Mouse (Mus musculus) liver, adult 2 months (tissue): ENCODE results near the gene Ccpg1os. TPM values are rescaled to one million over a fixed set of nuclear protein-coding genes. Genes with fewer than 3 reads are reported as not detected.

Experiments used
- DNase-seq: peaks from one replicate; pipeline ENCODE4 v3.0.0-alpha.2; 2011; ENCODE audit warnings: low read depth, low spot score; ENCODE audit errors: extremely low read depth
- H3K27ac ChIP-seq: fragments of 200-500 bp; replicated peaks from 2 replicates; pipeline ENCODE4 v1.5.1; 2012; ENCODE audit warnings: low read depth, mild to moderate bottlenecking, control low read depth, inconsistent platforms, low read length; ENCODE audit not compliant: insufficient read depth
- H3K27me3 ChIP-seq: fragments of 200-500 bp; 2 replicates; pipeline ENCODE4 v1.6.1; 2012; ENCODE audit warnings: mild to moderate bottlenecking, moderate library complexity, low read length, inconsistent platforms; ENCODE audit not compliant: control insufficient read depth, insufficient read depth
- H3K36me3 ChIP-seq: fragments of 200-500 bp; 2 replicates; pipeline ENCODE4 v1.6.1; 2012; ENCODE audit warnings: low read length, inconsistent platforms; ENCODE audit not compliant: control insufficient read depth, insufficient read depth
- H3K4me1 ChIP-seq: fragments of 200-500 bp; 2 replicates; pipeline ENCODE4 v1.6.1; 2011; ENCODE audit warnings: low read length; ENCODE audit not compliant: control insufficient read depth, insufficient read depth
- H3K4me3 ChIP-seq: fragments of 200-500 bp; 2 replicates; pipeline ENCODE4 v1.5.1; 2011; ENCODE audit warnings: low read depth, mild to moderate bottlenecking, control low read depth, low read length, moderate library complexity; ENCODE audit not compliant: insufficient read depth
- H3K79me2 ChIP-seq: fragments of 200-500 bp; 2 replicates; pipeline ENCODE4 v1.6.1; 2012; ENCODE audit warnings: inconsistent platforms, mild to moderate bottlenecking, low read length, moderate library complexity; ENCODE audit not compliant: control insufficient read depth, insufficient read depth
- H3K9ac ChIP-seq: fragments of 200-500 bp; 2 replicates; pipeline ENCODE4 v1.6.1; 2012; ENCODE audit warnings: low read depth, mild to moderate bottlenecking, control low read depth, inconsistent platforms, low read length
- CTCF ChIP-seq: fragments of 200-500 bp; IDR thresholded peaks from 2 replicates; pipeline ENCODE4 v1.5.1; 2011; ENCODE audit warnings: low read depth, low read length, control low read depth
- POLR2A ChIP-seq: fragments of 200-500 bp; IDR thresholded peaks from 2 replicates; pipeline ENCODE4 v1.6.1; 2011; ENCODE audit warnings: low read length, control low read depth; ENCODE audit not compliant: insufficient read depth; ENCODE audit errors: extremely low read depth
- WGBS: fragments of 180-500 bp; shearing (Covaris S2); methylation state at CpG from one replicate; pipeline ENCODE4 v1.1.7; 2018; 5-methylcytosine and 5-hydroxymethylcytosine counted together
- polyA plus RNA-seq: library from polyadenylated mRNA; depleted of rRNA; stranded (reverse); fragments of >200 nt; gene quantifications from 2 replicates; pipeline ENCODE4 v1.2.3, GENCODE M21; 2012; rRNA removed
- total RNA-seq: library from RNA; depleted of rRNA; stranded (reverse); fragments of >200 nt; gene quantifications from 2 replicates; pipeline ENCODE4 v1.2.3, GENCODE M21; 2014; rRNA removed

The Ccpg1os gene
- 11.9 and 15.8 TPM in 2 replicates for total RNA-seq
- polyA plus RNA-seq, result 9.4 and 10.1 TPM in 2 replicates

DNA sequence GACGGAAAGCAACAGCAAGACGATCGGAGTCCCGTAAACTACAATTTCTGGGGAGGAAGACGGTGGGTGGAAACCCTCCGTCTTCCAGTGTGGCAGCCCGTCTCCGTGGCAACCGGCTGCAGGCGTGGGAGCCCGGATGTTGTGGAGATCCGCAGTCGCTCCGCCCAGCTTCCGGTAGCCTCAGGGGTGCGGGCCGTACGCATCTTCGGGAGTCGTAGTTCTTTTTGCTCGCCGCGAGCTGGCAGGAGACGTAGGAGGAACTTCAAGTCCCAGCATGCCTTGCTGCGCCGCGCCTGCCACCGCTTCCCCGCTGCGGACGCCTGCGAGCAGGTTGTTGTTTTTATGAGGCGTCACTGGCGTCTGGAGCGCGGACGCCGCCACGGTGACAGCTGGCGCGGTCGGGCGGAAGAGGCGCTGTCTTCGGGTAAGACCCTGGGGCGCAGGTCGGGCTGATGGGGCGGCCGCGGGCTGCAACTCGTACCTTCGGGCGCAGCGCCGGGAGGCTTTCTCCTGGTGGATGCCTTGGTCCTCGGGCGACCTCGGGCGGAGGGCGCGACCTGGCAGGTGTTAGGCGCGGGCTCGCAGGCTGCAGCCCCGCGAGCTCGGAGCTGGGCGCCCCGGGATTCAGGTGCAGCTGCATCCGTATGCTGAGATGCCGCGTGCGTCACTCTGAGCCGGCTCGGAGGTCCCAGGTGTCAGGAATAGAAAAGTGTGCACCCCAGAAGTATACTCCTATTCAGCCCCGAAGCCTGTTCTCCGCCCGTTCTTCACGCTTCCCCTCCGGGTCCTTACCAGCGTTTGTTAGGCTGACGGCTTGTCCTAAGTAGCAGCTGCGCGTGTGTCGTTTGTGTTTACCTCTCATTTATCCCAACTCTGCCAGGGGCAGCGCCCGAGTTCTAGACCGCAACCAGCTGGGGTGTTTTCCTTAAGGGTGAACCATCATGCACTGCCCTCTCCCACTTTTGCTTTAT is at the start of gene Ccpg1os, which contains the start of gene Ccpg1:
TSS of gene Ccpg1os (minus strand) at position 133 of the 971 bp plus-strand sequence.
TSS of gene Ccpg1 (plus strand) at position 180 of the 971 bp plus-strand sequence.
- peaks cover 6% of the 10 kb centered on the region for H3K4me1 ChIP-seq

DNA sequence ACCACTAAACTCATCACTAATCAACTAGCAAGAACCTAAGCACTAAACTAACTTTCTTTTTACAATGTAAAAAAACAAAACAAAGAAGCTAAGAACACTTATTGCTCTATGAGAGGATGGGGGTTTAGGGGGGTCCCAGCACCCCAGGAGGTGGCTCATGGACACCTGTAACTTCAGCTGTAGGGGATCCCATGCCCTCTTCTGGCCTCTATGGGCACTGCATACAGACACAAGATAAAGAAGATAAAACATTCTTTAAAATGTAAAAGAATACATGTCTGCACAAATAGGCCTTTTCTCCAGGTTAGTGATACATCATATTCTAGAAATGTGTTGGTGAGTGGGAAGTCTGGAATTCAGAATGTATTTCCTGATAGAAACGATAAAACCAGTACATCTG is 48.2 kb upstream of the Ccpg1os start:
- WGBS, result 90% methylated on average over 1 of the region's 1 CpGs
- no peak for DNase-seq
- TF ChIP-seq POLR2A (no peak), CTCF (no peak)
- Histone ChIP-seq H3K27me3 (no peaks in the 10 kb centered on the region), H3K4me1 (no peaks in the 10 kb centered on the region; the same call in 1 of the 2 replicates), H3K27ac (no peak overlapping the region), H3K79me2 (no peaks in the 10 kb centered on the region), H3K36me3 (no peaks in the 10 kb centered on the region; the same call in none of the 2 replicates), H3K9ac (no peak overlapping the region), H3K4me3 (no peak overlapping the region)

More for the DNA sequence above, at the start of gene Ccpg1os, which contains the start of gene Ccpg1:
- TF ChIP-seq CTCF (no peak), POLR2A (peak; percentile 86)
- Histone ChIP-seq H3K9ac (peak within 1 kb of the TSS; percentile 77), H3K79me2 (peaks cover 12% of the 10 kb centered on the region; the same call in 1 of the 2 replicates), H3K27ac (peak within 1 kb of the TSS; percentile 62), H3K36me3 (no peaks in the 10 kb centered on the region), H3K4me3 (peak within 1 kb of the TSS; percentile 74), H3K27me3 (no peaks in the 10 kb centered on the region)
- under 1% methylated on average over 88 of the region's 88 CpGs for WGBS
- DNase-seq, result peak; percentile 91

DNA sequence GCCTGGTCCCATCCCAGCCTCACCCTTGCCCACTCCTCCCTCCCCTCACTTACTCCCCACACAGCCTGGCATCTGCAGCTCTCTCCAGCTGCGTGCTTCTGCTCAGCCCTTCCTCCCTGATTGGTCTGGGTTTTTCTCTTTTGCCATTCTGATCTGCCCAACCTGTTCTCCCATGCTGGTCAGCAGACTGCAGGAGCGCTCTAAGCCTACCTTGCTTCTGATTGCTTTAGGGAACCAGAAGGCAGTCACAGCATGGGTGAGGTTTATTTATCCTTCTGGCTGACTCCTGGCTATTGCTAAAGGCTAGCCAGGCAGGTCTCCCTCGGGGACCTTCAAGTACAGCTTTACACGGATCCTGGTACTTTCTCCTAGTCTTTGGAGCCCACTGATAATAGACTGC is 46.2 kb upstream of the Ccpg1os start:
- no peak for DNase-seq
- Histone ChIP-seq H3K79me2 (no peaks in the 10 kb centered on the region), H3K27me3 (no peaks in the 10 kb centered on the region), H3K4me3 (no peak overlapping the region), H3K4me1 (no peaks in the 10 kb centered on the region), H3K27ac (no peak overlapping the region), H3K9ac (no peak overlapping the region), H3K36me3 (no peaks in the 10 kb centered on the region; the same call in none of the 2 replicates)
- TF ChIP-seq CTCF, result no peak
- TF ChIP-seq POLR2A, result no peak
- WGBS, result 83% methylated on average over 4 of the region's 4 CpGs

- no peak for DNase-seq
- Histone ChIP-seq H3K27ac (no peak overlapping the region), H3K9ac (no peak overlapping the region), H3K79me2 (no peaks in the 10 kb centered on the region), H3K4me3 (no peak overlapping the region), H3K36me3 (no peaks in the 10 kb centered on the region; the same call in none of the 2 replicates), H3K27me3 (no peaks in the 10 kb centered on the region), H3K4me1 (no peaks in the 10 kb centered on the region)
- 92% methylated on average over 1 of the region's 1 CpGs for WGBS
- no peak for TF ChIP-seq POLR2A
- no peak for TF ChIP-seq CTCF
These were observed 45.3 kb upstream of the Ccpg1os start for GRCm38 (mm10) chr9:73030443-73030842.

GRCm38 (mm10) chr9:73025818-73026636 is 40.8 kb upstream of the Ccpg1os start:
- H3K36me3 ChIP-seq, result no peaks in the 10 kb centered on the region; the same call in 1 of the 2 replicates
- no peak overlapping the region for H3K9ac ChIP-seq
- DNase-seq, result no peak
- no peaks in the 10 kb centered on the region for H3K4me1 ChIP-seq
- 72% methylated on average over 17 of the region's 17 CpGs for WGBS
- TF ChIP-seq CTCF (no peak), POLR2A (no peak)
- H3K79me2 ChIP-seq, result no peaks in the 10 kb centered on the region
- no peaks in the 10 kb centered on the region for H3K27me3 ChIP-seq
- no peak overlapping the region for H3K27ac ChIP-seq
- no peak overlapping the region for H3K4me3 ChIP-seq
